Mouse (Mus musculus): ENCODE measurements at regions not wholly inside any gene's neighbourhood (a gene's known extent, or its start where the extent isn't known, plus 50 kb on each side); places are given as distances from the start of the nearest gene placed in this dataset.

GRCm38 (mm10) chr7:136640160-136640559 is 254.3 kb upstream of the Mgmt start:
- DNase-seq (ENCODE audit: low spot score in 2 of 2), result no peak

- no peak for DNase-seq (ENCODE audit: low spot score in 2 of 2)
These were observed 253.6 kb upstream of the Mgmt start for GRCm38 (mm10) chr7:136640771-136641170.

GRCm38 (mm10) chr7:136649796-136650195 is 244.6 kb upstream of the Mgmt start:
- DNase-seq (ENCODE audit: low spot score in 2 of 2), result no peak

GRCm38 (mm10) chr7:136659930-136660329 is 234.5 kb upstream of the Mgmt start:
- no peak for DNase-seq (ENCODE audit: low spot score in 2 of 2)

GRCm38 (mm10) chr7:136660401-136660800 is 234.0 kb upstream of the Mgmt start:
- no peak for DNase-seq (ENCODE audit: low spot score in 2 of 2)

GRCm38 (mm10) chr7:136664424-136665082 is 229.9 kb upstream of the Mgmt start:
- DNase-seq (ENCODE audit: low spot score in 2 of 2), result no peak

GRCm38 (mm10) chr7:136665901-136666300 is 228.5 kb upstream of the Mgmt start:
- DNase-seq (ENCODE audit: low spot score in 2 of 2), result no peak

- no peak for DNase-seq (ENCODE audit: low spot score in 2 of 2)
These were observed 227.7 kb upstream of the Mgmt start for GRCm38 (mm10) chr7:136666707-136667106.

GRCm38 (mm10) chr7:136670675-136671074 is 223.7 kb upstream of the Mgmt start:
- no peak for DNase-seq (ENCODE audit: low spot score in 2 of 2)

GRCm38 (mm10) chr7:136674159-136674558 is 220.3 kb upstream of the Mgmt start:
- DNase-seq (ENCODE audit: low spot score in 2 of 2), result no peak

GRCm38 (mm10) chr7:136675041-136675440 is 219.4 kb upstream of the Mgmt start:
- no peak for DNase-seq (ENCODE audit: low spot score in 2 of 2)

- no peak for DNase-seq (ENCODE audit: low spot score in 2 of 2)
These were observed 218.3 kb upstream of the Mgmt start for GRCm38 (mm10) chr7:136676104-136676503.

GRCm38 (mm10) chr7:136676987-136677545 is 217.3 kb upstream of the Mgmt start:
- no peak for DNase-seq (ENCODE audit: low spot score in 2 of 2)

- no peak for DNase-seq (ENCODE audit: low spot score in 2 of 2)
These were observed 204.8 kb upstream of the Mgmt start for GRCm38 (mm10) chr7:136689579-136689978.

GRCm38 (mm10) chr7:136706246-136706645 is 188.2 kb upstream of the Mgmt start:
- DNase-seq (ENCODE audit: low spot score in 2 of 2), result no peak

GRCm38 (mm10) chr7:136707200-136708003 is 187.0 kb upstream of the Mgmt start:
- no peak for DNase-seq (ENCODE audit: low spot score in 2 of 2)

- DNase-seq (ENCODE audit: low spot score in 2 of 2), result no peak
These were observed 186.4 kb upstream of the Mgmt start for GRCm38 (mm10) chr7:136708004-136708435.

- DNase-seq (ENCODE audit: low spot score in 2 of 2), result no peak
These were observed 183.8 kb upstream of the Mgmt start for GRCm38 (mm10) chr7:136710653-136711052.

GRCm38 (mm10) chr7:136712962-136713640 is 181.3 kb upstream of the Mgmt start:
- DNase-seq (ENCODE audit: low spot score in 2 of 2), result no peak

GRCm38 (mm10) chr7:136727628-136728402 is 166.6 kb upstream of the Mgmt start:
- DNase-seq (ENCODE audit: low spot score in 2 of 2), result no peak

GRCm38 (mm10) chr7:136742171-136742570 is 152.2 kb upstream of the Mgmt start:
- no peak for DNase-seq (ENCODE audit: low spot score in 2 of 2)

Measured in layer of hippocampus, adult 18-20 months (tissue).